ENCODE assay signal across 8 mouse cellular contexts in genomic region chr16:96144748-96145109, GRCm38 (mm10). TPM values are rescaled to one million over a fixed set of nuclear protein-coding genes. Genes with fewer than 3 reads are reported as not detected.
DNase-seq lines count a peak whose midpoint lies in the region; ATAC-seq and TF ChIP-seq lines count a peak whose summit lies in the region.
"Not testable (repeated sequence)": the region's sequence is repeated elsewhere in the genome, so short reads cannot be mapped to it uniquely, and the experiment has no call there.

No protein-coding gene starts in this region.

- WGBS in forebrain, embryonic 11.5 days: 36% methylated on average over 6 of the region's 6 CpGs
- 26% methylated on average over 6 of the region's 6 CpGs for WGBS in heart, embryonic 12.5 days
- 24% methylated on average over 6 of the region's 6 CpGs for WGBS in hindbrain, embryonic 15.5 days
- 22% methylated on average over 6 of the region's 6 CpGs for WGBS in kidney, embryonic 16.5 days
- WGBS in liver, embryonic 13.5 days (ENCODE audit: insufficient replicate concordance): 23% methylated on average over 6 of the region's 6 CpGs
- 29% methylated on average over 6 of the region's 6 CpGs for WGBS in midbrain, embryonic 11.5 days
- WGBS in neural tube, embryonic 14.5 days: 25% methylated on average over 6 of the region's 6 CpGs

- ATAC-seq in G1E (ENCODE audit: extremely low read depth, insufficient number of reproducible peaks, low FRiP score, poor library complexity, severe bottlenecking): not testable (repeated sequence)
- ATAC-seq in forebrain, embryonic 11.5 days (replicated peaks; ENCODE audit: low FRiP score): peak; percentile 37
- ATAC-seq in heart, embryonic 12.5 days (ENCODE audit: insufficient number of reproducible peaks, low FRiP score): peak; percentile 3; the same call in 1 of the 2 replicates
- ATAC-seq in hindbrain, embryonic 15.5 days (ENCODE audit: low FRiP score, low read depth): peak; percentile 21; the same call in 1 of the 2 replicates
- ATAC-seq in kidney, embryonic 16.5 days (ENCODE audit: low FRiP score, low TSS enrichment): peak; percentile 12
- peak; percentile 3; the same call in 1 of the 2 replicates for ATAC-seq in liver, embryonic 13.5 days (ENCODE audit: low read depth)
- ATAC-seq in midbrain, embryonic 11.5 days (ENCODE audit: low FRiP score): peak; percentile 42
- peak; percentile 56 for ATAC-seq in neural tube, embryonic 14.5 days (ENCODE audit: low read depth)

- peaks cover 36% of the 10 kb centered on the region for H3K4me1 ChIP-seq in G1E (ENCODE audit: insufficient read depth, low read depth, low read length)
- not testable (repeated sequence) for H3K4me1 ChIP-seq in forebrain, embryonic 11.5 days (replicated peaks; ENCODE audit: control insufficient read depth, insufficient read depth, low read length); midbrain, embryonic 11.5 days (ENCODE audit: control insufficient read depth, insufficient read depth, low read length)
- H3K4me1 ChIP-seq in heart, embryonic 12.5 days (replicated peaks): peaks cover 41% of the 10 kb centered on the region
- peaks cover 26% of the 10 kb centered on the region for H3K4me1 ChIP-seq in hindbrain, embryonic 15.5 days (replicated peaks)
- peaks cover 18% of the 10 kb centered on the region for H3K4me1 ChIP-seq in kidney, embryonic 16.5 days (ENCODE audit: insufficient read depth, low read length)
- H3K4me1 ChIP-seq in liver, embryonic 13.5 days (replicated peaks): peaks cover 36% of the 10 kb centered on the region
- peaks cover 12% of the 10 kb centered on the region for H3K4me1 ChIP-seq in neural tube, embryonic 14.5 days (ENCODE audit: control insufficient read depth, insufficient read depth, low read length)

- peaks cover 29% of the 10 kb centered on the region for H3K36me3 ChIP-seq in G1E (replicated peaks)
- H3K36me3 ChIP-seq in forebrain, embryonic 11.5 days (ENCODE audit: control insufficient read depth, insufficient read depth, low read length); heart, embryonic 12.5 days; hindbrain, embryonic 15.5 days; kidney, embryonic 16.5 days (ENCODE audit: insufficient read depth, low read length); liver, embryonic 13.5 days; midbrain, embryonic 11.5 days (ENCODE audit: control insufficient read depth, insufficient read depth, low read length); neural tube, embryonic 14.5 days (ENCODE audit: control insufficient read depth, insufficient read depth, low read length): not testable (repeated sequence)

- DNase-seq in G1E (ENCODE audit: low spot score); forebrain, embryonic 11.5 days (ENCODE audit: low spot score); liver, embryonic 13.5 days; midbrain, embryonic 11.5 days (ENCODE audit: low spot score, missing footprints): not testable (repeated sequence)

- H3K4me3 ChIP-seq in G1E (ENCODE audit: low read depth, low read length): peak overlapping the region; percentile 95; the same call in 1 of the 2 replicates
- peak overlapping the region; percentile 85; the same call in 1 of the 2 replicates for H3K4me3 ChIP-seq in forebrain, embryonic 11.5 days (ENCODE audit: low read depth, low read length)
- peak overlapping the region; percentile 80 for H3K4me3 ChIP-seq in heart, embryonic 12.5 days
- H3K4me3 ChIP-seq in hindbrain, embryonic 15.5 days: peak overlapping the region; percentile 91
- H3K4me3 ChIP-seq in kidney, embryonic 16.5 days (ENCODE audit: low read length): peak overlapping the region; percentile 86
- H3K4me3 ChIP-seq in liver, embryonic 13.5 days (replicated peaks): peak overlapping the region; percentile 73
- H3K4me3 ChIP-seq in midbrain, embryonic 11.5 days (ENCODE audit: low read depth, low read length): not testable (repeated sequence)
- peak overlapping the region; percentile 86 for H3K4me3 ChIP-seq in neural tube, embryonic 14.5 days (ENCODE audit: low read depth, low read length)

- H3K9ac ChIP-seq in forebrain, embryonic 11.5 days (ENCODE audit: low read length); heart, embryonic 12.5 days; hindbrain, embryonic 15.5 days; kidney, embryonic 16.5 days (replicated peaks; ENCODE audit: low read length); liver, embryonic 13.5 days; midbrain, embryonic 11.5 days (ENCODE audit: low read length); neural tube, embryonic 14.5 days (replicated peaks; ENCODE audit: low read depth, low read length): not testable (repeated sequence)

- H3K4me2 ChIP-seq in forebrain, embryonic 11.5 days (ENCODE audit: low read depth, low read length, severe bottlenecking): 0 out of 2 replicates have a peak overlapping the region, but pooled peaks have one; percentile 5
- H3K4me2 ChIP-seq in heart, embryonic 12.5 days: peak overlapping the region; percentile 5; the same call in 1 of the 2 replicates
- H3K4me2 ChIP-seq in hindbrain, embryonic 15.5 days: peak overlapping the region; percentile 77
- peak overlapping the region; percentile 19; the same call in 1 of the 2 replicates for H3K4me2 ChIP-seq in kidney, embryonic 16.5 days (replicated peaks; ENCODE audit: low read depth, low read length)
- H3K4me2 ChIP-seq in liver, embryonic 13.5 days: peak overlapping the region; percentile 95
- H3K4me2 ChIP-seq in midbrain, embryonic 11.5 days; neural tube, embryonic 14.5 days (ENCODE audit: low read depth, low read length): not testable (repeated sequence)

- not testable (repeated sequence) for H3K27me3 ChIP-seq in G1E (ENCODE audit: insufficient read depth, low read length); forebrain, embryonic 11.5 days (ENCODE audit: control insufficient read depth, insufficient read depth, low read length); heart, embryonic 12.5 days (replicated peaks); hindbrain, embryonic 15.5 days; kidney, embryonic 16.5 days (ENCODE audit: insufficient read depth, low read length); liver, embryonic 13.5 days; midbrain, embryonic 11.5 days (ENCODE audit: control insufficient read depth, insufficient read depth, low read length); neural tube, embryonic 14.5 days (ENCODE audit: control insufficient read depth, insufficient read depth, low read length)

- not testable (repeated sequence) for TF ChIP-seq CTCF in G1E (IDR thresholded peaks at IDR 0.05; ENCODE audit: low read depth, low read length)

- not testable (repeated sequence) for H3K9me3 ChIP-seq in G1E (replicated peaks); forebrain, embryonic 11.5 days (ENCODE audit: control insufficient read depth, low read length); heart, embryonic 12.5 days (replicated peaks); hindbrain, embryonic 15.5 days; kidney, embryonic 16.5 days (ENCODE audit: low read length); liver, embryonic 13.5 days (replicated peaks); midbrain, embryonic 11.5 days (ENCODE audit: control insufficient read depth, low read length); neural tube, embryonic 14.5 days (ENCODE audit: control insufficient read depth, low read length)

- H3K27ac ChIP-seq in forebrain, embryonic 11.5 days (ENCODE audit: low read depth, low read length); heart, embryonic 12.5 days (ENCODE audit: poor library complexity, severe bottlenecking); hindbrain, embryonic 15.5 days (replicated peaks); kidney, embryonic 16.5 days (ENCODE audit: low read length); liver, embryonic 13.5 days; midbrain, embryonic 11.5 days (ENCODE audit: low read depth, low read length); neural tube, embryonic 14.5 days (ENCODE audit: low read depth, low read length): not testable (repeated sequence)

RNA-seq across cellular contexts. Expression of gene Wrb, which starts 0.5 kb away (rescaled TPM):
- total RNA-seq in G1E (2014; fragmentation: Nextera tagmentation): 14.4 and 19.9 TPM in 2 replicates
- total RNA-seq in G1E (2017): 18.4 and 25.5 TPM in 2 replicates
- polyA plus RNA-seq in G1E (2012): 3.1 and 4.5 TPM in 2 replicates
- polyA plus RNA-seq in forebrain, embryonic 11.5 days (2014; fragmentation: Nextera tagmentation; extraction: Ambion mirVana): 122 and 123 TPM in 2 replicates
- 83.3 and 85.8 TPM in 2 replicates for polyA plus RNA-seq in heart, embryonic 12.5 days (2016; fragmentation: Nextera tagmentation; extraction: Ambion mirVana)
- polyA plus RNA-seq in hindbrain, embryonic 15.5 days (2015; fragmentation: Nextera tagmentation; extraction: Ambion mirVana): 205 and 206 TPM in 2 replicates
- 70.1 and 75.2 TPM in 2 replicates for polyA plus RNA-seq in kidney, embryonic 16.5 days (2015; fragmentation: Nextera tagmentation; extraction: Ambion mirVana)
- 19.1 and 22.4 TPM in 2 replicates for polyA plus RNA-seq in liver, embryonic 13.5 days (2015; fragmentation: Nextera tagmentation; extraction: Ambion mirVana)
- polyA plus RNA-seq in midbrain, embryonic 11.5 days (2014; fragmentation: Nextera tagmentation; extraction: Ambion mirVana): 128 and 132 TPM in 2 replicates
- polyA plus RNA-seq in neural tube, embryonic 14.5 days (2014; fragmentation: Nextera tagmentation; extraction: Ambion mirVana): 202 and 228 TPM in 2 replicates

RNA-seq across cellular contexts. Expression of gene Hmgn1, which starts 17.2 kb away (rescaled TPM):
- total RNA-seq in G1E (2014; fragmentation: Nextera tagmentation) (156 and 238 TPM in 2 replicates), G1E (2017) (182 and 273 TPM in 2 replicates)
- polyA plus RNA-seq in G1E (2012): 184 and 230 TPM in 2 replicates
- polyA plus RNA-seq in forebrain, embryonic 11.5 days (2014; fragmentation: Nextera tagmentation; extraction: Ambion mirVana): 882 and 935 TPM in 2 replicates
- polyA plus RNA-seq in heart, embryonic 12.5 days (2016; fragmentation: Nextera tagmentation; extraction: Ambion mirVana): 506 and 568 TPM in 2 replicates
- polyA plus RNA-seq in hindbrain, embryonic 15.5 days (2015; fragmentation: Nextera tagmentation; extraction: Ambion mirVana): 284 and 324 TPM in 2 replicates
- 609 and 649 TPM in 2 replicates for polyA plus RNA-seq in kidney, embryonic 16.5 days (2015; fragmentation: Nextera tagmentation; extraction: Ambion mirVana)
- 173 and 234 TPM in 2 replicates for polyA plus RNA-seq in liver, embryonic 13.5 days (2015; fragmentation: Nextera tagmentation; extraction: Ambion mirVana)
- polyA plus RNA-seq in midbrain, embryonic 11.5 days (2014; fragmentation: Nextera tagmentation; extraction: Ambion mirVana): 886 and 907 TPM in 2 replicates
- polyA plus RNA-seq in neural tube, embryonic 14.5 days (2014; fragmentation: Nextera tagmentation; extraction: Ambion mirVana): 255 and 354 TPM in 2 replicates

RNA-seq across cellular contexts. Expression of gene Lca5l, which starts 47.3 kb away (rescaled TPM):
- total RNA-seq in G1E (2014; fragmentation: Nextera tagmentation) (0.53 and 0.60 TPM in 2 replicates), G1E (2017) (0.12 and 0.16 TPM in 2 replicates)
- not detected in 2 replicates for polyA plus RNA-seq in G1E (2012)
- polyA plus RNA-seq in forebrain, embryonic 11.5 days (2014; fragmentation: Nextera tagmentation; extraction: Ambion mirVana): 1.2 TPM in 2 replicates
- 1.5 and 2.1 TPM in 2 replicates for polyA plus RNA-seq in heart, embryonic 12.5 days (2016; fragmentation: Nextera tagmentation; extraction: Ambion mirVana)
- 2.3 and 2.4 TPM in 2 replicates for polyA plus RNA-seq in hindbrain, embryonic 15.5 days (2015; fragmentation: Nextera tagmentation; extraction: Ambion mirVana)
- polyA plus RNA-seq in kidney, embryonic 16.5 days (2015; fragmentation: Nextera tagmentation; extraction: Ambion mirVana): 0.94 and 1.0 TPM in 2 replicates
- 0.13 and 0.21 TPM in 2 replicates for polyA plus RNA-seq in liver, embryonic 13.5 days (2015; fragmentation: Nextera tagmentation; extraction: Ambion mirVana)
- polyA plus RNA-seq in midbrain, embryonic 11.5 days (2014; fragmentation: Nextera tagmentation; extraction: Ambion mirVana): 1.0 and 1.2 TPM in 2 replicates
- 2.0 and 2.1 TPM in 2 replicates for polyA plus RNA-seq in neural tube, embryonic 14.5 days (2014; fragmentation: Nextera tagmentation; extraction: Ambion mirVana)

RNA-seq across cellular contexts. Expression of gene Sh3bgr, which starts 55.5 kb away (rescaled TPM):
- total RNA-seq in G1E (2014; fragmentation: Nextera tagmentation) (not detected in 2 replicates), G1E (2017) (0.52 TPM in 1 of 2 replicates, not detected in the other)
- not detected in 2 replicates for polyA plus RNA-seq in G1E (2012)
- polyA plus RNA-seq in forebrain, embryonic 11.5 days (2014; fragmentation: Nextera tagmentation; extraction: Ambion mirVana): 0.76 and 1.3 TPM in 2 replicates
- 626 and 648 TPM in 2 replicates for polyA plus RNA-seq in heart, embryonic 12.5 days (2016; fragmentation: Nextera tagmentation; extraction: Ambion mirVana)
- polyA plus RNA-seq in hindbrain, embryonic 15.5 days (2015; fragmentation: Nextera tagmentation; extraction: Ambion mirVana): 1.7 and 3.8 TPM in 2 replicates
- 5.3 and 9.4 TPM in 2 replicates for polyA plus RNA-seq in kidney, embryonic 16.5 days (2015; fragmentation: Nextera tagmentation; extraction: Ambion mirVana)
- polyA plus RNA-seq in liver, embryonic 13.5 days (2015; fragmentation: Nextera tagmentation; extraction: Ambion mirVana): 1.2 and 1.5 TPM in 2 replicates
- 0.34 and 1.2 TPM in 2 replicates for polyA plus RNA-seq in midbrain, embryonic 11.5 days (2014; fragmentation: Nextera tagmentation; extraction: Ambion mirVana)
- polyA plus RNA-seq in neural tube, embryonic 14.5 days (2014; fragmentation: Nextera tagmentation; extraction: Ambion mirVana): 1.4 and 1.8 TPM in 2 replicates
